Mouse (Mus musculus): ENCODE data around the gene Phf24. TPM values are rescaled to one million over a fixed set of nuclear protein-coding genes. Genes with fewer than 3 reads are reported as not detected.

The Phf24 gene
- total and polyA plus RNA-seq, 3 experiments = 0.04 to 0.98 TPM; not detected in 1

- Histone ChIP-seq H3K4me3 (ENCODE audit: low read depth, low read length) (no peak overlapping the region), H3K9me3 (replicated peaks) (no peaks in the 10 kb centered on the region), H3K36me3 (replicated peaks) (peaks cover 12% of the 10 kb centered on the region), H3K4me1 (ENCODE audit: insufficient read depth, low read depth, low read length) (peaks cover 29% of the 10 kb centered on the region), H3K27me3 (ENCODE audit: insufficient read depth, low read length) (peaks cover 14% of the 10 kb centered on the region)
- DNase-seq (ENCODE audit: low spot score) (no peak), ATAC-seq (ENCODE audit: extremely low read depth, insufficient number of reproducible peaks, low FRiP score, poor library complexity, severe bottlenecking) (no peak)
- TF ChIP-seq GATA1 (IDR thresholded peaks at IDR 0.05; ENCODE audit: borderline replicate concordance, low read length) = no peak
- TF ChIP-seq POLR2AphosphoS5 (IDR thresholded peaks at IDR 0.05; ENCODE audit: insufficient replicate concordance, low read depth, low read length) = no peak
Measured at GRCm38 (mm10) chr4:42958942-42959341, 42.5 kb downstream of the Phf24 start.

GRCm38 (mm10) chr4:42959382-42959781 is 42.9 kb downstream of the Phf24 start:
- Histone ChIP-seq H3K4me3 (ENCODE audit: low read depth, low read length) (no peak overlapping the region), H3K9me3 (replicated peaks) (no peaks in the 10 kb centered on the region), H3K36me3 (replicated peaks) (peaks cover 12% of the 10 kb centered on the region), H3K4me1 (ENCODE audit: insufficient read depth, low read depth, low read length) (peaks cover 24% of the 10 kb centered on the region), H3K27me3 (ENCODE audit: insufficient read depth, low read length) (peaks cover 15% of the 10 kb centered on the region)
- no peak for DNase-seq (ENCODE audit: low spot score)
- ATAC-seq (ENCODE audit: extremely low read depth, insufficient number of reproducible peaks, low FRiP score, poor library complexity, severe bottlenecking) = no peak
- TF ChIP-seq GATA1 (IDR thresholded peaks at IDR 0.05; ENCODE audit: borderline replicate concordance, low read length) (no peak), TAL1 (conservative IDR thresholded peaks at IDR 0.05; ENCODE audit: low read depth, low read length) (no peak), GATA2 (IDR thresholded peaks at IDR 0.05; ENCODE audit: borderline replicate concordance, low read depth, low read length) (no peak), CTCF (IDR thresholded peaks at IDR 0.05; ENCODE audit: low read depth, low read length) (no peak), POLR2AphosphoS5 (IDR thresholded peaks at IDR 0.05; ENCODE audit: insufficient replicate concordance, low read depth, low read length) (no peak)

- no peak; the same call in 1 of the 2 replicates for ATAC-seq (ENCODE audit: extremely low read depth, insufficient number of reproducible peaks, low FRiP score, poor library complexity, severe bottlenecking)
- peaks cover 34% of the 10 kb centered on the region for H3K4me1 ChIP-seq (ENCODE audit: insufficient read depth, low read depth, low read length)
- no peak overlapping the region for H3K4me3 ChIP-seq (ENCODE audit: low read depth, low read length)
- no peak for TF ChIP-seq GATA2 (IDR thresholded peaks at IDR 0.05; ENCODE audit: borderline replicate concordance, low read depth, low read length)
- peak; percentile 83 for TF ChIP-seq CTCF (IDR thresholded peaks at IDR 0.05; ENCODE audit: low read depth, low read length)
- DNase-seq (ENCODE audit: low spot score) = no peak
- H3K36me3 ChIP-seq (replicated peaks) = peaks cover 9% of the 10 kb centered on the region
- H3K9me3 ChIP-seq (replicated peaks) = no peaks in the 10 kb centered on the region
- H3K27me3 ChIP-seq (ENCODE audit: insufficient read depth, low read length) = peaks cover 24% of the 10 kb centered on the region
Measured at GRCm38 (mm10) chr4:42961592-42961991, 45.1 kb downstream of the Phf24 start.

GRCm38 (mm10) chr4:42963480-42963879 is 47.0 kb downstream of the Phf24 start:
- ATAC-seq (ENCODE audit: extremely low read depth, insufficient number of reproducible peaks, low FRiP score, poor library complexity, severe bottlenecking) = no peak
- DNase-seq (ENCODE audit: low spot score) = no peak
- TF ChIP-seq TAL1 (conservative IDR thresholded peaks at IDR 0.05; ENCODE audit: low read depth, low read length) (no peak), POLR2AphosphoS5 (IDR thresholded peaks at IDR 0.05; ENCODE audit: insufficient replicate concordance, low read depth, low read length) (no peak), CTCF (IDR thresholded peaks at IDR 0.05; ENCODE audit: low read depth, low read length) (no peak), GATA2 (IDR thresholded peaks at IDR 0.05; ENCODE audit: borderline replicate concordance, low read depth, low read length) (no peak), GATA1 (IDR thresholded peaks at IDR 0.05; ENCODE audit: borderline replicate concordance, low read length) (no peak)
- H3K4me3 ChIP-seq (ENCODE audit: low read depth, low read length) = no peak overlapping the region
- no peaks in the 10 kb centered on the region for H3K36me3 ChIP-seq (replicated peaks)
- peaks cover 20% of the 10 kb centered on the region for H3K4me1 ChIP-seq (ENCODE audit: insufficient read depth, low read depth, low read length)
- H3K9me3 ChIP-seq (replicated peaks) = no peaks in the 10 kb centered on the region
- H3K27me3 ChIP-seq (ENCODE audit: insufficient read depth, low read length) = peaks cover 29% of the 10 kb centered on the region

GRCm38 (mm10) chr4:42965039-42965719 is 48.7 kb downstream of the Phf24 start:
- TF ChIP-seq CTCF (IDR thresholded peaks at IDR 0.05; ENCODE audit: low read depth, low read length) (peak; percentile 60; the same call in 1 of the 2 replicates), GATA1 (IDR thresholded peaks at IDR 0.05; ENCODE audit: borderline replicate concordance, low read length) (no peak), GATA2 (IDR thresholded peaks at IDR 0.05; ENCODE audit: borderline replicate concordance, low read depth, low read length) (no peak)
- peak; percentile 40 for ATAC-seq (ENCODE audit: extremely low read depth, insufficient number of reproducible peaks, low FRiP score, poor library complexity, severe bottlenecking)
- no peak overlapping the region; the same call in 1 of the 2 replicates for H3K4me3 ChIP-seq (ENCODE audit: low read depth, low read length)
- no peaks in the 10 kb centered on the region for H3K36me3 ChIP-seq (replicated peaks)
- H3K27me3 ChIP-seq (ENCODE audit: insufficient read depth, low read length) = peaks cover 40% of the 10 kb centered on the region
- no peaks in the 10 kb centered on the region for H3K9me3 ChIP-seq (replicated peaks)
- H3K4me1 ChIP-seq (ENCODE audit: insufficient read depth, low read depth, low read length) = peaks cover 15% of the 10 kb centered on the region
- peak; percentile 24 for DNase-seq (ENCODE audit: low spot score)

- Histone ChIP-seq H3K36me3 (replicated peaks) (no peaks in the 10 kb centered on the region), H3K4me3 (ENCODE audit: low read depth, low read length) (no peak within 1 kb of the TSS), H3K27me3 (ENCODE audit: insufficient read depth, low read length) (peaks cover 46% of the 10 kb centered on the region), H3K9me3 (replicated peaks) (no peaks in the 10 kb centered on the region), H3K4me1 (ENCODE audit: insufficient read depth, low read depth, low read length) (peaks cover 15% of the 10 kb centered on the region)
- DNase-seq (ENCODE audit: low spot score) (no peak), ATAC-seq (ENCODE audit: extremely low read depth, insufficient number of reproducible peaks, low FRiP score, poor library complexity, severe bottlenecking) (no peak)
- TF ChIP-seq CTCF (IDR thresholded peaks at IDR 0.05; ENCODE audit: low read depth, low read length) = no peak
- TF ChIP-seq TAL1 (conservative IDR thresholded peaks at IDR 0.05; ENCODE audit: low read depth, low read length) = no peak
- no peak for TF ChIP-seq GATA2 (IDR thresholded peaks at IDR 0.05; ENCODE audit: borderline replicate concordance, low read depth, low read length)
- no peak for TF ChIP-seq GATA1 (IDR thresholded peaks at IDR 0.05; ENCODE audit: borderline replicate concordance, low read length)
Measured at GRCm38 (mm10) chr4:42969304-42969703, 52.8 kb downstream of the Phf24 start, which contains the start of gene 1700022I11Rik. 1700022I11Rik (plus strand) TSS chr4:42969604.
